Mouse (Mus musculus): Measurements from ENCODE around the gene Tnni3. TPM values are rescaled to one million over a fixed set of nuclear protein-coding genes. Genes with fewer than 3 reads are reported as not detected.

Tnni3 gene
- total RNA-seq, 2 experiments from 2014 or later: 6,124 to 6,345 TPM

DNA sequence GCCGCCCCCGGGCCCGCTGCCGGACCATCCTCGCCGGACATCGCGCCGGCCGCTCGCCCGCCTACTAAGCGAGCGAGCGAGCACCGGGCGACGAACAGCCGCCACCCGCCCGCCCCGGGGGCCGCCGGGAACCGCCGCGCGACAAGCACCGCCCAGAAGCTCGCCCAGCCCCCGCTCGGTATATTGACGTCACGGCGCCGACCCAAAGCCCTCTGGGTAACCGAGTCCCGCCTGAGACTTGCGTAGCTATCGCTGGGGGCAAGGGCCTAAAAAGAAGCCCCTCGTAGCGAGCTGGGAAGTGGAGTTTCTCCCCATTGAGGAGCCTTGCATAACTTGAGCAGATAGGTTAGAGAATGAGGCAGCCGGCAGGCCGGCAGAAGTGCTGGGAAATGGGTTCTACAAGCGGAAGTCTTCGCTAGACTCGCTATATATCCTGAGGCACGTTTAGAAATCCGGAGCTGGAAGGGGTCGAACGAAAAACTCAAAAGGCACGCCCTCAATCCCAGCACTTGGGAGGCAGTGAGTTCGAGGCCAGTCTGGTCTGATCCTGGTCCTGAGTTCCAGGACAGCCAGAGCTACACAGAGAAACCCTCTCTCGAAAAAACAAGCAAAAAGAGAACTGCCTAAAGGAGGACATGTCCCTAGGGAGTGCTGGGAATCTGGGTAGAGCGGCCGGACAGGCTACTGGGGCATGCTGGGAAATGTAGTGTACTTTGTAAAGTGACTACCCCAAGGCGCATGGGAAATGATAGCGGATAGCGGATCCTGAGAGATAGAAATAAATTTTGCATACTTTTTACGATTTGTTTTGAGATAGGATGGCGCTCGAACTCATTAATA lies 22.3 kb downstream of the Tnni3 start, which contains the start of gene Ppp1r12c:
Ppp1r12c (minus strand) TSS at position 123 of the 840 bp plus-strand sequence.
- intact Hi-C loops (cut with DNase I): no loop called here
- DNase-seq: peak; percentile 97 to 98

GRCm38 (mm10) chr7:4500892-4501471 lies 23.0 kb downstream of the Tnni3 start:
- DNase-seq: peak; percentile 51 to 61
- intact Hi-C loops (cut with DNase I): no loop called here

GRCm38 (mm10) chr7:4499034-4499433 lies 25.0 kb downstream of the Tnni3 start:
- no peak for DNase-seq
- intact Hi-C loops (cut with DNase I): no loop called here

DNA sequence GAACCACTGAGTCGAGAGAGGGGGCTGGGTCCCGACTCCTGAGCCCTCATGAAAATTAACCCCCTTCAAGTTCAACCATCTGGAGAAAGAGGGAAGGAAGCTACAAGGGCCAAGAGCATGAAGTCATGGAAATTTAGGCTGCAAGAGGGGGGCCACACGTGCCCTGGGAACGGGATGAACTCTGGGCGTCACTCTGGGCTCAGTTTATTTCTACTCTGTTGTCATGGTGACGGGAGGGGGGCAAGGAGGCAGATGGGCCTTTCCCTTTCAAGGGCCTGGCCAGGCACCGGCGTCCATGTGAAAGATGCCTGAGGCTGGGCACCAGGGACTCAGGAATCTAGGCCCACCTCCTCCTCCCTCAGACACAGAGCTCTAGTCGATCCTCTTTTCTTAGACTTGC lies 25.8 kb downstream of the Tnni3 start:
- peak; percentile 86 to 88 for DNase-seq
- intact Hi-C loops (cut with DNase I): no loop called here

DNA sequence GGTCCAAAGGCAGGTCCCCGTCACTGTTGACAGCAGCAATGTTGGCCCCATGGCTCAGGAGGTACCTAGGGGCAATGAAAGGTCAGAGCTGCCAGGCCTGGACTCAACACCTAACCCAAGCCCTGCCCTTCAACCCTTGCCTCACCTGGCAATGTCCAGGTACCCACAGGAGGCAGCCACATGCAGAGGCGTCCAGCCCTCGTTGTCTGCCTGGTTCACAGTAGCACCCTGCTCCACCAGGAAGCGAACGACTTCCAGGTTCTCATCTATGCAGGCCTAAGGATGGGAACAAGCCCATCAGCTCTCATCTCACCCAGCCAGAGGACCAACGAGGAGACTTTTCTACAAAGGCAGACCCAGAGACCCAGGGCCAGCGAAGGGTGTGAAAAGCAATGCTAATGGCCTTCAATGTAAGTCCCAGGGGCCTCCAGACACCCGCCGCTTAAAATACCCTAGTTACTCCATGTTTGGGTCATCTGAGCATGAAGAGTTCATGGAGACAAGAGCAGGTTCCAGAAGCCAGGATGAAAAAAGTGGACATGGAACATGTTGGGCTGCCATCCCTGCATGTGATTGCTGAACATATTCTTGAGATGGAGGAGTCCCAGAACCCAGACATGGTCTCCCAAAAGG lies 26.6 kb downstream of the Tnni3 start:
- intact Hi-C loops (cut with DNase I): no loop called here

GRCm38 (mm10) chr7:4496468-4496867 lies 27.6 kb downstream of the Tnni3 start:
- intact Hi-C loops (cut with DNase I): no loop called here
- DNase-seq: no peak

More for the DNA sequence above, 26.6 kb downstream of the Tnni3 start:
- DNase-seq: no peak

GRCm38 (mm10) chr7:4493991-4494390 lies 30.0 kb downstream of the Tnni3 start:
- no peak for DNase-seq
- intact Hi-C loops (cut with DNase I): loop anchor here (2.0 kb wide), 1 partner anchor 15 kb away; no protein-coding TSS in a partner anchor

DNA sequence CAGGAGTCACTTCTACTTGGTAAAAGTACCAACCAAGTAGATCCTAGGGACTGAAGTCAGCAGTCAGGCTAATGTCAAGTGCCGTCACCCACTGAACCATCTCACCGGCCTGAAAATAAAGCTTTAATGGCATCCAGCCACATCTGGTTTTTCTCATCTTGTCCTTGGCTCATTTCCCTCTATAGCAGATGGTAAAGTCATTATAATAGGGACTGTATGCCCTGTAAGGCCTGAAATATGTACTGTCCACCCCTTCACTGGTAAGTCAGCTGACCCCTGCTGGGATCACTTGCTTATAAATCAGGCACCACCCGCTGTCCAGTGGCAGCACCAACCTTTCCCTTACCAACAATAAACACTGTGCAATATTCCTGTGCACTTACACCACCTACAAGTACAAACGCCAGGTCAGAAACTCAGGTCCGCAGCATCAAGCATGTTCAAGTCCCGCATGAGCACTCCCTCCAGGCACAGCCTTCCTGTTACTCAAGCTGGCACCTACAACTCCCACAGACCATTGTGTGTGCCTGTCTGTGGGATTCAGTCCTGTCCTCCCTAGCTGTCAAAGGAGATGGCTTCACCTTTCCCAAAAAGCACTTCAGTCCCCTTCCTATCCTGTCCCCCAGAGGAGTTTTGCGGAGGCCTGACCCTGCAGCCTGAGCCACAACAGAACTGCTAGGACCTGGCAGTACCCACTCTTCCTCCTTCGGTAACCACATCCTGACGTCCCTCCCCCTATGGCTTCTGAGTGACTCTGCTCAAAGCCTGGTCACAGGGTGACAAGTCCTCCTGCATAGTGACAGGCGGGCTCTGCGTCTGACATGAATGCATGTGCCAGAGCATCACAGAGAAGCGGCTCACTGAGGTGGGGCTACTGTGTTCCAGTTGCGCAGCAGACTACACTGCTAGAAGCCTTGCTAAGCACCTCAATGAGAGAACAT lies 31.5 kb downstream of the Tnni3 start:
- intact Hi-C loops (cut with DNase I): loop anchor here (2.0 kb wide), 1 partner anchor 14 kb away; no protein-coding TSS in a partner anchor
- DNase-seq: no peak

DNA sequence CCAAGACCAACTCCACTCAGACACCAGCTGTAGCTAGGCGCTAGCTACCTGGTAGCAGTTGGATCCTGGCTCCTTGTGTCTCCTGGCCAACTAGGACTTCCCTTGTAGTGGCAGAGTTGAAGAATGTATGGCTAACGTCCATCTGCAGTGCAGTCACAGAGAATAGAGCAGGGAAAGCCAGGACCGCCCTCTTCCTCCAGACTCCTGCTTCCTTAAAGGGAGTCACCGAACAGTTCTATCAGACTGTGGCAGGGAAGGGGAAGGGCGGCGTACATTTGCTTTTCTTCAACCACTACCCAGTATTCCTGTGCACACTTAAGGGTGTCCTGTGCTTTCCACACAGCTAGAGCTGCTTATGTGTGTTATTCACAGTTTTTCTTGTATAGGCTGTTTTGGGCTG lies 32.7 kb downstream of the Tnni3 start:
- peak; percentile 64 to 69 for DNase-seq
- intact Hi-C loops (cut with DNase I): no loop called here

- DNase-seq: no peak
- intact Hi-C loops (cut with DNase I): no loop called here
Measured at GRCm38 (mm10) chr7:4482281-4482680, 41.7 kb downstream of the Tnni3 start.

DNA sequence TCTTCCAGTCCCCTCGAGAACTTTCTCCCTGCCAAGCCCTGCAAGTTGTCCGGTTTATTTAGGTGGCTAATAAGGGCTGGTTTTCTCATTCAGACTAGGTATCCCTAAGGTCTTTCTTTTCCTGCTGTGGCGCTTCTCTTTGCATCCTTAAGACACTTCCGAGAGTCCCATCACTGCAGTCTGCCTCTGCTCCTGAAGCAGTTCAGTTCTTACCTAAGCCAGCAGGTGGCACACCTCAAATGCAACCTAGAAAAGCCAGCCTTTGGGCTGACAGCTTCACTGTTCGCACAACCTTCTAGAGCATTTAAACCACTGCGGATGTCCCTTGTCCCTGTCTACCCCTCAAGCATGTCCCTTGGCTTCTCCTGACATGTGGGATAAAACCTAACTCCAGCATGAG lies 44.4 kb downstream of the Tnni3 start:
- peak; percentile 57 to 75 for DNase-seq
- intact Hi-C loops (cut with DNase I): loop anchor here (1.0 to 10.0 kb wide), 3 partner anchors 13 to 815 kb away; partner anchors contain the start of gene Leng1

DNA sequence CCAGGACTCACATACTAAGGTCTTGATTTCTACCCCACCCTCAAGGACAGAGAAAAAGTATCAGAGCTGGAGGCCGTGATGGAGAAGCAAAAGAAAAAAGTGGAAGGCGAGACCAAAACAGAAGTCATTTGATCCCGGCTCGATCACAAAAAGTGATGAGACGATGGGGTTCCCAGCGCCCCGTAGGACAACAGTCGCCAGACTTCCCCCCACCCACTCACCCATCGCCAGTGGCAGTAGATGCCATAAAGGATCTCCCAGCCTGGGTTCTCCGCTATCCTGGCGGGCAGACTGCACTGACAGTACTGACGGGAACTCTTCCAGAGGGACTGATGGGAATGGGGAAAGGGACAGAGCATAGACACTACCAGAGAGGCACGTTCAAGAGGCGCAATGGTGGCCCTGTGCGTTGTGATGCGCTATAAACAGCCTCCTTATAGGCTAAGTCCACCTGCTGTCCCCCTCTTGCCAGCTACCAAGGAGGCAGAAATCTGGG lies 45.2 kb downstream of the Tnni3 start:
- no peak for DNase-seq
- intact Hi-C loops (cut with DNase I): loop anchor here (1.0 to 10.0 kb wide), 3 partner anchors 14 to 814 kb away; partner anchors contain the start of gene Leng1

DNA sequence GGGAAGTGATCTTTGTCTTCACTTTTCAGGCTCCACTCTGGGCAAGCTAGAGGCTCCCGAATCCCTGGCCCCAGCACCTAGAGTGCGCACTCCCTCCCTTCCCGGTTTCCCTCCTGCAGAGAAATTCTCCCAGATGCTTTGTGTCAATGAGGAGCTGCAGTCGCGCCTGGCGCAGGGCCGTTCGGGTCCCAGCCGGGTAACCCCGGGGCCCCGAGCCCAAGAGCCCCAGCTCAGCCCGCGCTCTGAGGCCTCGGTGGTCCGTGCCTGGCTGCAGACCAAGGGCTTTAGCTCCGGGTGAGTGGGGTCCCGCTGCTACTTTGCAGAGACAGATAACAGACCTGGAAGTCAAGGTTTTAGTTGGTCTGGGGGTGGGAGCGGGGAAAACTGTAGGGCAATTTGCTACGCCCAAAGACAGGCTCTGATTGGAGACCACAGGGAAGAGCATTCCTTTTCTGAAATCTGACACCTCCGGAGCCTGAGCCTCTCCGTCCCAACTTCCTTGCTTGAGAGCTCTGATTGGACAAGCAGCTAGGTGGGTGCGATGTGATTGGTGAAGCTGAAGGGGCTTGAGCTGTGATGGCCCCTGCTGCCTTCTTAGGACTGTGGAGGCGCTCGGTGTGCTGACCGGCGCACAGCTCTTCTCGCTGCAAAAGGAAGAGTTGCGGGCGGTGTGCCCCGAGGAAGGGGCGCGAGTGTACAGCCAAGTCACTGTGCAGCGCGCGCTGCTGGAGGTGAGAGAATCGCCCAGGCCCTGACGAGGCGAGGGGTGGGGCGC lies 45.8 kb downstream of the Tnni3 start:
- intact Hi-C loops (cut with DNase I): loop anchor here (2.0 to 10.0 kb wide), 2 partner anchors 15 to 813 kb away; partner anchors contain the start of gene Leng1
- DNase-seq: peak; percentile 88 to 89

DNA sequence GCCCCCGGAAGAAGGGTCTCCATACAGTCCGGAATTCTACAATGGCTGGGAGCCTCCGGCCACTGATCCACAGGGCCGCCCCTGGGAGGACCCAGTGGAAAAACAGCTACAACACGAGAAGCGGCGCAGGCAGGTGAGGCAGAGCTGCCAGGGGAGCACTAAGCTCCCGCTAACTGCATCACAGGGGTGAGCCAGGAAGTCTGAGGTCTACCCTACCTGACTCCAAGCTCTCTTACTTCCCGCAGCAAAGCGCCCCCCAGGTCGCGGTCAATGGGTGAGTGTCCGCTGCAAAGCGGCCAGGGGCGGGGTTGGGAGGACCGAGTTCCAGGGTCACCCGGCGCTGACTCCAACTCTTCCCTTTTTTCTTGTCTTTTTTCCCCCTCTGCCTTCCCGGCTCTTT lies 50.1 kb downstream of the Tnni3 start:
- intact Hi-C loops (cut with DNase I): loop anchor here (10.0 kb wide), 1 partner anchor 809 kb away; the partner anchor contains the start of gene Leng1
- no peak for DNase-seq

DNA sequence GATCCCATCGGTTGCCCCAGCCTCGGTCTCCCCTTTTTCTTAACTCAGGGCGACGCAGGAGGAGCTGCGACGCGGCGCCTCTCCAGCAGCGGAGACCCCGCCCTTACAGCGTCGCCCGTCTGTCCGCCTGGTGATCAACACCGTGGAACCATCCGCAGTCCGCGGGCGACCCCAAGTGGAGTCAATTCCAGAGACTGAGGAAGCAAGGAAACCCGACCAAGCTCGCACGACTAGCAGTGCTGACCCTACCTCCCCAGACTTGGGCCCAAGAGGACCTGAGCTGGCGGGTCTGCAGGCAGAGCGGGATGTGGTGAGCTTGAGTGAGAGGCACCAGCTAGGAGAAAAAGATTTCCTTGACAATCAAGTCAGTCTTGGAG lies 52.9 kb downstream of the Tnni3 start:
- intact Hi-C loops (cut with DNase I): loop anchor here (1.0 to 10.0 kb wide), 3 partner anchors 40 to 806 kb away; partner anchors contain the start of gene Leng1
- peak; percentile 91 for DNase-seq

DNA sequence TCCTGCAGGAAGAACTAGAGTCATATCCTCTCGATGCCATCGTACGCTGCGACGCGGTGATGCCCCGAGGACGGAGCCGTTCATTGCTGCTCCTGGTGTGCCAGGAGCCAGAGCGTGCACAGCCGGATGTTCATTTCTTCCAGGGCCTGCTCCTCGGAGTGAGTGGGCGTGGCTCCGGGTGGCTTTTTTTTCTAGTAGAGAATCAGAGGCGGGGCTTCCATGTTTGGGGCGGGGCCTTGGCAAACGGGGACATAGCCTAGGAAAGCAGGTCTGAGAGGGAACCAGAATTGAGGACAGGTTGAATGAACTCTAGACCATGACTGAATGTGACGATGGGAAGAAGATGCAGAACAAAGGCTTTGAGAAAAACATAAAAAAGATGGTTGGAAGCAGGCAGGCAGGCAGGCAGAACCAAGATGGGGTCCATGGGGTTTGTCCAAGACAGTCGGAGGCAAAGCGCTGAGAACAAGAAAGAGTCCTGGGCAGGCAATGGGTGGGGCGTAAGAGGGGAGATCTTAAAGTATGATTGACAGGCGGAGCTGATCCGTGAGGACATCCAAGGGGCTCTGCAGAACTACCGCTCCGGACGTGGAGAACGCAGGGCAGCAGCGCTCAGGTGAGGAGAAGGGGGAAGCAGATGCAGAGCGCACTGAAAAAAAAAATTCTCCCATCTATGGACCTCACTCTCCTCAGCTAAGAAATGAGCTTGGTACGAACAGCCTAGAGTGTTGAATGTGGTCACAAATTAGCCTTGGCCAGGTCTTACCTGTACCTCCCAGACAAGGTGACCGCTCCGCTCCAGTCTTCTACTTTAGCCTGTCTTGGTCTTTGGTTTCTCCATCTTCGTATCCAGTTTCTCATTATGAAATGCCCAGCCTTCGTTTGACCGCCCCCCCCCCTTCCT lies 53.5 kb downstream of the Tnni3 start:
- intact Hi-C loops (cut with DNase I): loop anchor here (1.0 to 10.0 kb wide), 3 partner anchors 39 to 806 kb away; partner anchors contain the start of gene Leng1
- peak; percentile 59 to 72 for DNase-seq

Measured in heart, postnatal 10 days (tissue).